22 mouse cellular contexts compared by ENCODE assay signal in genomic region chr11:119093322-119093721, GRCm38 (mm10). TPM values are rescaled to one million over a fixed set of nuclear protein-coding genes. Genes with fewer than 3 reads are reported as not detected.
DNase-seq lines count a peak whose midpoint lies in the region; ATAC-seq and TF ChIP-seq lines count a peak whose summit lies in the region.
"Had no signal": no experiment of that assay in that cellular context is flagged by ENCODE, and none has a peak within 500 bp of the region (broad histone marks: within the 10 kb centered on the region; RNA-seq: fewer than 3 reads in every experiment).

No protein-coding gene starts in this region.

- no peak for TF ChIP-seq RAD21 in MEL (IDR thresholded peaks at IDR 0.05; ENCODE audit: low read depth, low read length)

- H3K79me2 ChIP-seq in MEL (ENCODE audit: control insufficient read depth, insufficient read depth, low read length, poor library complexity), result no peaks in the 10 kb centered on the region

- DNase-seq in A20 (ENCODE audit: low read depth, low spot score) (peak; percentile 35), MEL (ENCODE audit: low read depth, low spot score) (peak; percentile 32)
- DNase-seq in right cerebral cortex, postnatal 4 days, result no peak
- no peak for DNase-seq in kidney, adult 8-10 months
- no peak for DNase-seq in layer of hippocampus, adult 11-12 months (ENCODE audit: low spot score)
- DNase-seq: adrenal gland, adult 8-10 months; adrenal gland, postnatal 14 days; cerebellum, adult 11 months; cerebellum, adult 18-20 months; cerebellum, adult 8-10 months; cerebellum, adult 9-11 months; cerebellum, postnatal 14 days; cerebellum, postnatal 36 days; forebrain, postnatal 0 days had no signal

- no peak for TF ChIP-seq POLR2A in MEL (IDR thresholded peaks at IDR 0.05; ENCODE audit: control insufficient read depth in 1 of 2, insufficient read depth in 1 of 2, low read depth in 1 of 2, low read length in 2 of 2, poor library complexity in 1 of 2)

- peaks cover 4 to 7% of the 10 kb centered on the region in 2 experiments; a peak in 3 of 4 replicates for H3K27me3 ChIP-seq in MEL (ENCODE audit: control insufficient read depth in 1 of 2, insufficient read depth in 2 of 2, low read length in 2 of 2)

- peak; percentile 32; the same call in 1 of the 2 replicates for ATAC-seq in granulocyte monocyte progenitor cell, adult 5-6 weeks (replicated peaks; ENCODE audit: poor library complexity, severe bottlenecking)
- ATAC-seq in megakaryocyte progenitor cell, adult 5-6 weeks (replicated peaks; ENCODE audit: poor library complexity), result peak; percentile 46
- ATAC-seq in activated CD4-positive, CD25-positive, alpha-beta regulatory T cell, adult 4 months, result no peak
- ATAC-seq: forebrain, embryonic 13.5 days; forebrain, embryonic 15.5 days; forebrain, postnatal 0 days had no signal

- no peak overlapping the region for H3K9ac ChIP-seq in MEL (ENCODE audit: control insufficient read depth, low read depth, low read length, poor library complexity, severe bottlenecking)
- H3K9ac ChIP-seq: embryonic facial prominence, embryonic 12.5 days; forebrain, embryonic 13.5 days; forebrain, embryonic 15.5 days; forebrain, postnatal 0 days had no signal

- no peak overlapping the region for H3K27ac ChIP-seq in MEL (ENCODE audit: control insufficient read depth, low read depth, low read length)
- H3K27ac ChIP-seq: embryonic facial prominence, embryonic 10.5 days; embryonic facial prominence, embryonic 12.5 days; forebrain, embryonic 13.5 days; forebrain, embryonic 15.5 days had no signal

- TF ChIP-seq CTCF in MEL (IDR thresholded peaks at IDR 0.05 in 2 of 3, conservative IDR thresholded peaks at IDR 0.05 in 1 of 3; ENCODE audit: control insufficient read depth in 1 of 3, insufficient read depth in 1 of 3, low read depth in 2 of 3, low read length in 3 of 3, poor library complexity in 1 of 3, severe bottlenecking in 1 of 3), result no peak

- H3K9me3 ChIP-seq in MEL (replicated peaks; ENCODE audit: insufficient read depth, low read length), result no peaks in the 10 kb centered on the region
- H3K9me3 ChIP-seq: embryonic facial prominence, embryonic 10.5 days; embryonic facial prominence, embryonic 12.5 days; forebrain, embryonic 13.5 days; forebrain, embryonic 15.5 days had no signal

- H3K36me3 ChIP-seq in MEL (ENCODE audit: control insufficient read depth in 1 of 2, insufficient read depth in 2 of 2, low read length in 2 of 2), result no peaks in the 10 kb centered on the region
- H3K36me3 ChIP-seq: embryonic facial prominence, embryonic 10.5 days; embryonic facial prominence, embryonic 12.5 days; forebrain, embryonic 15.5 days; G1E had no signal

- TF ChIP-seq EP300 in MEL (IDR thresholded peaks at IDR 0.05; ENCODE audit: low read depth in 1 of 2, low read length in 2 of 2), result no peak

- H3K4me3 ChIP-seq in MEL (ENCODE audit: control insufficient read depth in 1 of 2, insufficient read depth in 1 of 2, low read depth in 2 of 2, low read length in 2 of 2), result no peak overlapping the region
- H3K4me3 ChIP-seq: embryonic facial prominence, embryonic 10.5 days; embryonic facial prominence, embryonic 12.5 days; forebrain, embryonic 13.5 days; forebrain, embryonic 15.5 days had no signal

- 0 out of 4 replicates have a peak, but pooled peaks cover 0 to 3% of the 10 kb centered on the region in 2 experiments for H3K4me1 ChIP-seq in MEL (ENCODE audit: control insufficient read depth in 1 of 2, insufficient read depth in 2 of 2, low read length in 2 of 2)

TF ChIP-seq in MEL, 35 proteins besides CTCF, POLR2A, EP300 and RAD21:
- no peak for TF ChIP-seq E2F4 (IDR thresholded peaks at IDR 0.05; ENCODE audit: borderline replicate concordance, low read depth, low read length)
- TF ChIP-seq CHD2 (IDR thresholded peaks at IDR 0.05; ENCODE audit: low read length), result no peak
- 0 out of 2 replicates have a peak, but pooled peaks have one; percentile 38 for TF ChIP-seq MAZ (IDR thresholded peaks at IDR 0.05; ENCODE audit: low read depth, low read length)
- TF ChIP-seq USF2 (IDR thresholded peaks at IDR 0.05; ENCODE audit: borderline replicate concordance in 1 of 2, insufficient read depth in 1 of 2, low read depth in 1 of 2, low read length in 2 of 2), result no peak
- TF ChIP-seq NELFE (IDR thresholded peaks at IDR 0.05; ENCODE audit: low read depth, low read length), result no peak
- no peak for TF ChIP-seq UBTF (IDR thresholded peaks at IDR 0.05; ENCODE audit: borderline replicate concordance, insufficient read depth, low read depth, low read length)
- TF ChIP-seq SMC3 (IDR thresholded peaks at IDR 0.05; ENCODE audit: low read depth, low read length), result no peak
- no peak for TF ChIP-seq MYB (IDR thresholded peaks at IDR 0.05; ENCODE audit: low read depth, low read length)

RNA-seq across cellular contexts. Expression of gene Cbx4, which starts 7.3 kb away (rescaled TPM):
- 8.0 and 8.1 TPM in 2 replicates for total RNA-seq in MEL (2012; rRNA removed)
- polyA plus RNA-seq in MEL (2012; ENCODE audit: insufficient read depth in 1 of 2, insufficient read length in 2 of 2, low read depth in 1 of 2, low replicate concordance in 2 of 2, missing spikeins in 1 of 2), result 10 to 100 TPM in 1 of 2 experiments, not detected in 1; 22.6 TPM
- total RNA-seq in granulocyte monocyte progenitor cell, adult 5-6 weeks (2014; fragmentation: Nextera tagmentation), result 15.8 and 18.8 TPM in 2 replicates
- total RNA-seq in granulocyte monocyte progenitor cell, adult 5-6 weeks (2017), result 27.4 and 38.2 TPM in 2 replicates
- 19.9 and 21.5 TPM in 2 replicates for total RNA-seq in megakaryocyte progenitor cell, adult 5-6 weeks (2015)
- total RNA-seq in megakaryocyte progenitor cell, adult 5-6 weeks (2017), result 24.8 and 25.4 TPM in 2 replicates
- 1 to 10 TPM; 2.0 to 2.4 TPM for polyA plus RNA-seq in activated CD4-positive, CD25-positive, alpha-beta regulatory T cell, adult 4 months (2017; shearing (Covaris generic))
- total RNA-seq: G1E had no signal

RNA-seq across cellular contexts. Expression of gene Cbx8, which starts 52.6 kb away (rescaled TPM):
- total RNA-seq in MEL (2012; rRNA removed), result 5.3 and 5.7 TPM in 2 replicates
- 10 to 100 TPM in 1 of 2 experiments, not detected in 1; 11.3 TPM for polyA plus RNA-seq in MEL (2012; ENCODE audit: insufficient read depth in 1 of 2, insufficient read length in 2 of 2, low read depth in 1 of 2, low replicate concordance in 2 of 2, missing spikeins in 1 of 2)
- total RNA-seq in granulocyte monocyte progenitor cell, adult 5-6 weeks (2014; fragmentation: Nextera tagmentation), result 3.6 TPM in 2 replicates
- 1.5 and 3.2 TPM in 2 replicates for total RNA-seq in granulocyte monocyte progenitor cell, adult 5-6 weeks (2017)
- 1.9 and 2.1 TPM in 2 replicates for total RNA-seq in megakaryocyte progenitor cell, adult 5-6 weeks (2015)
- 2.7 and 3.6 TPM in 2 replicates for total RNA-seq in megakaryocyte progenitor cell, adult 5-6 weeks (2017)
- 1 to 10 TPM; 5.3 to 7.5 TPM for polyA plus RNA-seq in activated CD4-positive, CD25-positive, alpha-beta regulatory T cell, adult 4 months (2017; shearing (Covaris generic))
- total RNA-seq: G1E had no signal
- polyA plus RNA-seq: G1E had no signal

Comparison
In these comparisons a context has a peak if more than half of its experiments do, and no peak if none do; other contexts are left out.
1. DNase-seq: peak in A20 (single experiment) and MEL (single experiment); none in right cerebral cortex, postnatal 4 days (single experiment), kidney, adult 8-10 months (0 of 2) and layer of hippocampus, adult 11-12 months (single experiment).